Mouse (Mus musculus) testis, postnatal 14 days (tissue): ENCODE results near the gene Smtnl1.

Source experiments
- DNase-seq: peaks from one replicate; pipeline ENCODE4 v3.0.0; 2021; ENCODE audit warnings: low spot score

The Smtnl1 gene

DNA sequence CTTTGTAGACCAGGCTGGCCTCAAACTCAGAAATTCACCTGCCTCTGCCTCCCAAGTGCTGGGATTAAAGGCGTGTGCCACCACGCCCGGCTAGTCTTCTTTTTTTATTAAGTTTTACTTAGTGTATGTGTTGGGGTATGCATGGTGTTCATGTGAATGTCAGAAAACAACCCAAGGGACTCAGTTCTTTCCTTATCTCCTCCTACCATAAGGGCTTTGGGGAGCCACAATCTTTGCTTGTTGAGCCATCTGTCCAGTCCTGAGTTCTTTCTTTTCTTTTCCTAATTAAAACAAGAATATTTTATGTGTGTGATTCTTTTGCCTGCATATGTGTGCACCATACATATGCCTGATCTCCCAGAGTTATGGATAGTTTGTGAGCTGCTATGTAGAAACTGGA lies 29.3 kb downstream of the Smtnl1 start:
- DNase-seq = no peak

- no peak for DNase-seq
These were observed 29.9 kb downstream of the Smtnl1 start for GRCm38 (mm10) chr2:84792516-84792915.

- no peak for DNase-seq
These were observed 32.0 kb downstream of the Smtnl1 start for GRCm38 (mm10) chr2:84790418-84790817.

DNA sequence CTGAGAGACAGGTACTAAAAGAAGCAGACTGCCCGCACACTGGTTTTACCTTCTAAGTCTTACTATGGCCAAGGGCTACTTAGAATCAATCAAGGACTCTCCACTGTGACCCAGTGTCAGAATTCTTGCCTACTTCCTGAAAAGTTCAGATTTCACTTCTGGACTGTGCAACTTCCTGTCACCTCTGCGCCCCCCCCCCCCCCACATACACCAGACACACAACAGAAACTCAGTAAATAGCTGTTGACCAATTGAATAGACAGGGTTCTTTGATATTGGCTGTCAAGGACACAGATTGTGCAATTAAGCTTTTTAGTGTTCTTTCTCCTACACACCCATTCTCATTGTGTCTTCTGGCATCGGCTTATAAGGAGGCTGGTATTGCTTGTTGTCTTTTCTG lies 34.1 kb downstream of the Smtnl1 start:
- no peak for DNase-seq

DNA sequence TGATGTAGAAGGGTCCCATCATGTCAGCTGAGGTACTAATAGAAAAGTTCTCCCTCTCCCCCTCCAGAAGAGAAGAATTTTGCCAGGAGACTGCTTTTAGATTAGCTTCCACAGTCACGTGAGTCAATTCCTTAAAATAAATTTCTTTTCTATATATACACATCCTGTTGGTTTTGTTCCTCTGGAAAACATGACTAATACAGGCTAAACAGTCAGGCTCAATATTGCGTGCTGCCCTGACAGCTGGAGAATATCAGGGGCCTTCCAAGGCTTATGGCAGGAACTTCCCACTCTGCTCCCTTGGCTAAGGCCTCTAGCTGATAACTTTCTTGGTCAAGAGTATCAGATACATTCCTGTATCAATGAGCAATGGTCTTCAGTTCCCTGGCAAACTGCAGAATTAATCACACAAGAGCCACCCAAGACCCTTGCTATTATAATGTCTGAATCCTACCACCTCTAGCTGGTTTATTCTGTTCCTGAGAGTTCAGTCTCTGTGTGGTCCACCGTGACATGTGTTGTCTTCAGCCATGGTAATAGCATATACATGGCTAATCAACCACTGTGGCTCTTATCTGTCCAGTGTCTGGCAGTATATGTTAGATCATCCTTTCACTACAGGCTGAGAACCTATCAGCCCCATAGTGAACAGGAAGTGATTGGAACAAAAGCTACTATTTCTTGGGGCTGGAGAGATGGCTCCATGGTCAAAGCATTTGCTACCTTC lies 38.4 kb downstream of the Smtnl1 start:
- DNase-seq = no peak

GRCm38 (mm10) chr2:84783315-84783714 lies 39.1 kb downstream of the Smtnl1 start:
- no peak for DNase-seq

GRCm38 (mm10) chr2:84779210-84779609 lies 43.2 kb downstream of the Smtnl1 start:
- no peak for DNase-seq

DNA sequence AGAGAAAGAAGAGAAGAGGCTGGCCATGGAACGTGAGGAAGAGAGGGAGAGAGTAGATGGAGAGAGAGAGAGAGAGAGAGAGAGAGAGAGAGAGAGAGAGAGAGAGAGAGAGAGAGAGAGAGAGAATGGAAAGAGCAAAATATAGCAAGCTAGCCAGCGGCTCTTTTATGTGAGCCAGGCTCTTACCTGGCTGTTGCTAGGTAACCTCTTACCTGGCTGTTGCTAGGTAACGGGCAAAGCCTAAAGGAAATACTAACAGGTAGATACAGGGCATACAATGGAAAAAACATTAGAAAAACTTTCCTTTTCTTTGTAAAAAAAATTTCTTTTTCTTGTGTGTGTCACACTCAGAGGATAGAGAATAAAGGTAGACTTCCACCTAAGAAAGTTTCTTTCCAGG lies 44.7 kb downstream of the Smtnl1 start:
- no peak for DNase-seq

DNA sequence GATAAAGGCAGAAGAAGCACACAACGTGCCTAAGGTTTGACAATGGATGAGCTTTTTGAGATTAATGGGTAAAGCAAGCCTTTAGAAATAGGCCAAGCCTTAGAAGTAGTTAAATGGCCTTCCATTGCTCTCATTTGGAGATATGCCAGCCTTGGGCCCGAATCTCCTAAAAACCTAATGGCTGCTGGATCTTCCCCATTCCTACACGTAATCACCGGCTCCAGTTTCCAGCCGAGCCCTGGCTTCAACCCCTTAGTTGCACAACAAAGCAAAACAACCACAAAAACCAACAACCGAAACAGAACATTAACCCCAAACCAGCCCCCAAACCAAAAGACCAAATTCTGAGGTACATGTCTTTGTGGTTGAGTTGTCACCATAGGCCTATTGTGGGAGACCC lies 46.8 kb downstream of the Smtnl1 start:
- DNase-seq = no peak

DNA sequence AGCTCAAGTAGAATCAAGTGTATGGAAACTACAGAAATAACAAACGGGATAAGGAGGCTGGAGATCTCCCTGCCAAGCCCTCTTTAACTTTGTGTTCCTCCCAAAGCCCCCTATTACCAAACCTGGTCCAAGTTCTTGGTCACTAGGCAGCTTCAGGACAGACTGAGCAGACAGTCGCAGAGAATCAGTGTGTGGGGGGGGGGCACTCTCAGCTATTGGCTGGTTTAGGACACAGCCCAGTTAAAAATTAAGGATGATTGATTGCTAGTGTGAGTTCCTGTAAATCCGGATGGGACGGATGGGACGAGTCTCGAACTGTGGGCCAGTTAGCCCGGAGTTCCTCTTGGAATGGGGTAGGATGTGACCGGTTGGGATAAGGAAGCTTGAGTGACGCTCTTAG lies 47.2 kb downstream of the Smtnl1 start, which contains the start of gene Serping1:
Serping1 (minus strand) TSS at position 204 of the 400 bp plus-strand sequence.
- DNase-seq = no peak

GRCm38 (mm10) chr2:84774751-84775150 lies 47.7 kb downstream of the Smtnl1 start:
- peak; percentile 75 for DNase-seq

- no peak for DNase-seq
These were observed 49.3 kb downstream of the Smtnl1 start for GRCm38 (mm10) chr2:84773195-84773594.

DNA sequence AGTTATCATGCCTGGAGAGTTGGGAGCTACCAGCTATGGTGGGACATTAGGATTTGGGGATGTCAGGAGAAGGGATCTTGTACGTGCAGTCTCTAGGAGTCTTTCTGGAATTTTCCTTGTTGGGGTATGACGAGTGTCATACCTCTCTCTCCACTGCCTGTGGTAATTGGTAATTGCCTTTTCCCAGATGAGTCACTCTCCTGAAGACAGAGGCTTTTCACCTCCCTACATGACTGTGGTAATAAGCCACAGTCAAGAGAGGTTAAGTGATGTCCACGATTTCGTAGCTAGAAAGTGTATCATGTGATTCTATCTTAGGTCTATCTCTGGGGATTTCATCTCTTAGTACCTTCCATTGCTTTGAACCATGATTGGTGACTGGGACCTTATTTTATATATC lies 50.0 kb downstream of the Smtnl1 start:
- no peak for DNase-seq

- no peak for DNase-seq
These were observed 52.0 kb downstream of the Smtnl1 start for GRCm38 (mm10) chr2:84770501-84770900.

- no peak for DNase-seq
These were observed 59.6 kb downstream of the Smtnl1 start for GRCm38 (mm10) chr2:84762818-84763217.

GRCm38 (mm10) chr2:84762295-84762694 lies 60.2 kb downstream of the Smtnl1 start:
- no peak for DNase-seq

DNA sequence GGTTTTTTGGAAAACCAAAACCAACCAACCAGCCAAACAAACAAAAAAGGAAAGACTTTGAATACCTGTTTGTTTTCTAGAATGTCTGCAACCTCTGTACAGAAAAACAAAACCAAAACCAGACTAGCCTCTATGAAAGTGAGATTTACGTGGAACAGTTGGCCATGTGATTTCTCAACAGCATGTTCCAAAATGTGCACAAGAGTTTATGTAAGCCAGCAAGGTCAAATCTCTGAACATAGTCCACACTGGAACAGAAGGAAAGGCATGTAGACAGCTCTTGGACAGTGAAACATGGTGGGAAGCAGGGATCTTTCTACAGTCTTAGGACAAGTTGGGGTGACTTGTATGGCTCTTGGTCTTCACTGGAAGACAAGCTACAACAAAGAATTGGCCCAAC lies 60.6 kb downstream of the Smtnl1 start:
- no peak for DNase-seq

GRCm38 (mm10) chr2:84761309-84761708 lies 61.1 kb downstream of the Smtnl1 start:
- no peak for DNase-seq
